Mouse (Mus musculus) hindbrain, embryonic 12.5 days (tissue): Measurements from ENCODE around the gene Arntl. TPM values are rescaled to one million over a fixed set of nuclear protein-coding genes. Genes with fewer than 3 reads are reported as not detected.

ENCODE experiments used
- ATAC-seq: fragments of 200-750 bp; cut with Nextera tagmentation; 2 replicates; pipeline ENCODE4 v1.8.0; 2017; ENCODE audit warnings: moderate TSS enrichment; ENCODE audit not compliant: low FRiP score
- H3K27ac ChIP-seq: fragments of 300-500 bp; sonication (generic); 2 replicates; pipeline ENCODE4 v1.5.1; 2016; ENCODE audit warnings: mild to moderate bottlenecking
- H3K27me3 ChIP-seq: fragments of 300-500 bp; sonication (generic); 2 replicates; pipeline ENCODE4 v1.6.1; 2016; ENCODE audit warnings: mild to moderate bottlenecking
- H3K36me3 ChIP-seq: fragments of 300-500 bp; sonication (generic); 2 replicates; pipeline ENCODE4 v1.6.1; 2016; ENCODE audit warnings: mild to moderate bottlenecking
- H3K4me1 ChIP-seq: fragments of 300-500 bp; sonication (generic); 2 replicates; pipeline ENCODE4 v1.6.1; 2016
- H3K4me2 ChIP-seq: fragments of 300-500 bp; sonication (generic); replicated peaks from 2 replicates; pipeline ENCODE4 v1.6.1; 2016; ENCODE audit warnings: mild to moderate bottlenecking
- H3K4me3 ChIP-seq: fragments of 300-500 bp; sonication (generic); 2 replicates; pipeline ENCODE4 v1.5.1; 2016; ENCODE audit warnings: mild to moderate bottlenecking
- H3K9ac ChIP-seq: fragments of 300-500 bp; sonication (generic); 2 replicates; pipeline ENCODE4 v1.6.1; 2016; ENCODE audit warnings: mild to moderate bottlenecking, moderate library complexity
- H3K9me3 ChIP-seq: fragments of 300-500 bp; sonication (generic); replicated peaks from 2 replicates; pipeline ENCODE4 v1.6.1; 2016; ENCODE audit warnings: mild to moderate bottlenecking
- WGBS: fragments of 180-500 bp; shearing (Covaris S2); methylation state at CpG from one replicate; pipeline ENCODE4 v1.1.7; 2016; 5-methylcytosine and 5-hydroxymethylcytosine counted together
- polyA plus RNA-seq: library from polyadenylated mRNA; unstranded; fragments of >200 nt; fragmentation: Nextera tagmentation; extraction: Ambion mirVana; gene quantifications from 2 replicates; pipeline ENCODE4 v1.2.1, GENCODE M21; 2016

Arntl gene
- polyA plus RNA-seq, 1 experiment from 2014 or later = 9.5 TPM

DNA sequence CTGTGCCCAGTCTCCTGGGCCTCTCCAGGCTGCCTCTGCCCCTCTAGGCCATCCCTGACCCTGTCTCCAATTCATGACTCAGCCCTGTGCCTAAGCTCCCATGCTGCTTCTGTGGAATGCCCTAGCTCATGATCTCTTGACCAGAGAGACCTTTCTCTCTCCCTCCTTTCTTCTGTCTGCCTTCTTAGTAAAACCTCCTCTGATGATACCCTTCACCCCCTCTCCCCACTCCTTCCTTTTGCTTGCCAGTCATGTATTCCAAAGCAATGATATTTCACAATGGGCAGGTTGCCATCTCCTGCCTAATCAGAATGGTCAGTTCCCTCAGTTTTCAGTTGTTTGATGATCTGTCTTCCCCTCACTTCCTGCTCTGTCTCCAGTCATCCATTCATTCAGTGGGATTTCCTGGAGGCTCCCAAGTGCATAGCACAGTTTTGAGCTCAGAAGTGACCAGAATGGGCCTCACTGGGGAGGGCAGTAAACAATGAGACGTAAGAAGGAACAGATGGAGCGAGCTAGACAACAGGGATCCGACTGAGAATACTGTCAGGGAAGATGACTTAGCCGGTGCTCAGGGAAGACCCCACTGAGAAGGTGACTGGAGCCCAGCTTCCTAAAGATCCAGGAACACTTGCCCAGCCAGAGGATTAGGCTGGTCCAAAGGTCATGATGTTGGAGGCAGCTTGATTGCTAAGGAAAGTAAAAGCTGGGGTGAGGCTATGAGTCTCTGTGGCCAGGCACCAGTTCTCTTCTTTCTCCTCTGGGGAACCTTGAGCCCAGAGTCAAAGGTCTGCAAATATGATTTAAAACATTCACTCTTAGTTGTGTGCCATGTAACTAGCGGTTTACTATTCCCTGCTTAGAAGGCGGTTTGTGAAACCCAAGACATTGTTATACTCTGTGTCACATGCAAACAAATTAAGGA is 7.2 kb downstream of the Arntl start:
- Histone ChIP-seq H3K4me1 (0 out of 2 replicates have a peak, but pooled peaks cover 5% of the 10 kb centered on the region), H3K4me3 (no peak overlapping the region), H3K27ac (no peak overlapping the region), H3K4me2 (no peak overlapping the region), H3K9ac (no peak overlapping the region), H3K27me3 (peaks cover 20% of the 10 kb centered on the region), H3K36me3 (no peaks in the 10 kb centered on the region), H3K9me3 (no peaks in the 10 kb centered on the region)
- 47% methylated on average over 6 of the region's 6 CpGs for WGBS
- no peak for ATAC-seq

GRCm38 (mm10) chr7:113216152-113216551 is 8.9 kb downstream of the Arntl start:
- ATAC-seq = no peak
- Histone ChIP-seq H3K4me2 (no peak overlapping the region), H3K4me3 (no peak overlapping the region), H3K27ac (no peak overlapping the region), H3K9ac (no peak overlapping the region), H3K4me1 (0 out of 2 replicates have a peak, but pooled peaks cover 5% of the 10 kb centered on the region), H3K27me3 (0 out of 2 replicates have a peak, but pooled peaks cover 6% of the 10 kb centered on the region), H3K9me3 (no peaks in the 10 kb centered on the region), H3K36me3 (no peaks in the 10 kb centered on the region)
- WGBS = 64% methylated on average over 8 of the region's 8 CpGs

DNA sequence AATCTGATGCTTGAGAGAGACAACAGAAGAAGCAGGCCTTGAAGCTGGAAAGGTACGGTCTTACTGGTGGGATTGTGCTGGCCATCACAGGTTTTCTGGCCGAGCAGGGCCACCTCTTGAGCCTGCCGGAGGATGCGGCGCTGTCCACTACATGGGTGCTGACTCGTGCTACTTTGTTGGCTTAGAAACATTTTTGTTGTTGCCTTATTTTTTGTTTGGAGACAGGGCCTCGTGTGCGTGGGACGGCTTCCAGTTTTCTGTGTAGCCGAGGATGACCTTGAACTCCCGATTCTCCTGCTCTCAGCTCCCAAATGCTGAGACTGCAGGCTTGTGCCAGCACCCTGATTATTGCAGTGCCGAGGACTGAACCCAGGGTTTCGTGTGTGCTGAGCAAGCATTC is 12.2 kb downstream of the Arntl start:
- Histone ChIP-seq H3K27me3 (no peaks in the 10 kb centered on the region), H3K36me3 (no peaks in the 10 kb centered on the region), H3K27ac (no peak overlapping the region), H3K9ac (no peak overlapping the region), H3K4me1 (0 out of 2 replicates have a peak, but pooled peaks cover 3% of the 10 kb centered on the region), H3K4me3 (no peak overlapping the region), H3K9me3 (no peaks in the 10 kb centered on the region), H3K4me2 (no peak overlapping the region)
- no peak for ATAC-seq
- WGBS = 71% methylated on average over 13 of the region's 13 CpGs

GRCm38 (mm10) chr7:113219864-113220263 is 12.6 kb downstream of the Arntl start:
- Histone ChIP-seq H3K36me3 (no peaks in the 10 kb centered on the region), H3K4me2 (no peak overlapping the region), H3K4me1 (no peaks in the 10 kb centered on the region), H3K27ac (no peak overlapping the region), H3K9ac (no peak overlapping the region), H3K9me3 (no peaks in the 10 kb centered on the region), H3K4me3 (no peak overlapping the region), H3K27me3 (no peaks in the 10 kb centered on the region)
- ATAC-seq = no peak
- WGBS = 84% methylated on average over 3 of the region's 3 CpGs

DNA sequence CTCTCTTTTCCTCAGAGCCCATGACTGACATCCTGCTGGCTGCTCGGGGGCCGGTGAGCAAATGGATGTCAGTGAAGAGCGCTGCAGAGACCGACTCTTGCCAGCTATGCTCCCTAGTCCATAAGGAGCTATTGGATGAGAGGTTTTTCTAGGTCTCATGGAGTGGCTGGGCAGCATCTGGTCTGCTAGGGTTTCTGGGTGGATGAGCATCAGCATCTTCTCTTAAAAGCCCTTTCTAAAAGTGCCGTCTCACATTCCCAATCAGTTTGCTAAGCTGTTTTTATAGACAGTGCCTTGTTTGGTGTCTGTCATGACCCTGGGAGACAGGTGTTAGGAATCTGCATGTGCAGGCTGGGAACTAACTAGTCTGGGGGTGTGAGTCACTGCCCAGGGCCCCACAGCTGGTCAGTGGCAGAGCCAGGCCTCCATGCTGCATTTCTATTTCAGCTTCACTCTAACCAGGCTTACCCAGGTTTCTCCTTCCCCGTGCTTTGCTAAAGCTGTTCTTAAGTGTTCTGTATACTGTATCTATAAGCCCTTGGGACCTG is 13.5 kb downstream of the Arntl start:
- ATAC-seq = no peak

DNA sequence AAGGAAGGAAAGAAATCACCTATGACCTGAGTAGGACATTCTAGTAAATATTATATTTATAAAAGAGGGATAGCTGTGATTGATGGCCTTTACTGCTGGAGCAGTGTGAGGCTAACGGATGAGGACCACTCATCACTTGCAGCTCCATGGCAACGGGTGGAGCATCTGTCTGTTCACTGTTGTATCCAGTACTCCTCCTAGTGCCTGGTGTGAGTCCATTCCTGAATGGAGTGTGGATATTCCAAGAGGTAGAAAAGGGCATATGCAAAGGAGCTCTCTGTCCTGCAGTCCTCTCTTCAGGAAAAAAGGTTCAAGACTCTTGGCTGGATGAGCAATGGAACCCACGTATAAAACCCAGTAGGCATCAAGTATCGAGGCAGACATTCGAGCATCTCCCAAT is 15.6 kb downstream of the Arntl start:
- WGBS = 74% methylated on average over 5 of the region's 5 CpGs
- H3K27me3 ChIP-seq = no peaks in the 10 kb centered on the region
- no peaks in the 10 kb centered on the region for H3K36me3 ChIP-seq
- H3K4me1 ChIP-seq = no peaks in the 10 kb centered on the region
- no peak overlapping the region for H3K4me3 ChIP-seq
- no peak overlapping the region for H3K4me2 ChIP-seq
- H3K9me3 ChIP-seq = no peaks in the 10 kb centered on the region
- no peak for ATAC-seq
- no peak overlapping the region for H3K9ac ChIP-seq
- no peak overlapping the region for H3K27ac ChIP-seq

More for the DNA sequence above, 13.5 kb downstream of the Arntl start:
- no peak overlapping the region for H3K27ac ChIP-seq
- no peaks in the 10 kb centered on the region for H3K27me3 ChIP-seq
- H3K4me2 ChIP-seq = no peak overlapping the region
- WGBS = 66% methylated on average over 6 of the region's 6 CpGs
- no peaks in the 10 kb centered on the region for H3K9me3 ChIP-seq
- no peaks in the 10 kb centered on the region for H3K36me3 ChIP-seq
- H3K4me3 ChIP-seq = no peak overlapping the region
- H3K4me1 ChIP-seq = no peaks in the 10 kb centered on the region
- no peak overlapping the region for H3K9ac ChIP-seq

DNA sequence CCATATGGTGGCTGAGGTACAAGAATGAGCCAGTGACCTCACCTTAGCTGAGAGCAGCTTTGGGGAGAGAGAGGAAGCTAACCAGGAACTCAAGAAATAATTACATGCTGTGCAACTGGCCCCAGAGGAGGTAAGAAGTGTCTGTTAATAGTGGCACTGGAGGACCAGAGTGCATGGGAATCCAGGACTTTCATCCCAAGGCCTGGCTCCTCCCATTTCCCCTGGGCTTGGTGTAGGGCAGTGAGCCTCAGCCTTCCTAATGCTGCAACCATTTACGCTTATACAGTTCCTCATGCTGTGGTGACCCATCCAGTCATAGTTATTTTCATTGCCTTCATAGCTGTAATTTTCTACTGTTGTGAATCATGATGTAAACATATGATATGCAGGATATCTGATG is 17.4 kb downstream of the Arntl start:
- H3K4me3 ChIP-seq = no peak overlapping the region
- 83% methylated on average over 1 of the region's 1 CpGs for WGBS
- ATAC-seq = no peak

DNA sequence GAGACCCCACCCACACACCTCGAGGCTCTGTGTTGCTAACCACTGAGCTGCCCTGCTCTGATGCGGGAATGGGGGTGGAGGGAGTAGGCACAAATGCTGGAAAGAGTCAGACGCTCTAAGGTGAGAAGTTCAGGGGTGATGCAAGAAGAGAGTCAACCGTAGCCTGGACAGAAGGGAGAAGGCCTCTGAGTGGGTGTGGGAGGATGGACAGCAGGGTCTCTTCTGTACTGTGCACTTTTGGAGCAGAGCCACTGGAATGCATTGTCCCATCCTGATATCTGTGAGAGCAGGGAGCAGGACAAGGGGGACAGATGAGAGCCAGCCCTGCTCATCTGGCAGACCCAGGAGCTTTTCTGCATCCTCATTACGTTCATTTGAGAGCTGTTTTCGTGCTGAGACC is 21.2 kb downstream of the Arntl start:
- H3K4me1 ChIP-seq = no peaks in the 10 kb centered on the region
- H3K27me3 ChIP-seq = no peaks in the 10 kb centered on the region
- H3K4me2 ChIP-seq = no peak overlapping the region
- H3K9me3 ChIP-seq = no peaks in the 10 kb centered on the region
- WGBS = 79% methylated on average over 6 of the region's 6 CpGs
- H3K4me3 ChIP-seq = no peak overlapping the region
- no peak overlapping the region for H3K9ac ChIP-seq
- no peak overlapping the region for H3K27ac ChIP-seq
- H3K36me3 ChIP-seq = no peaks in the 10 kb centered on the region
- no peak for ATAC-seq

More for the DNA sequence above, 17.4 kb downstream of the Arntl start:
- no peaks in the 10 kb centered on the region for H3K9me3 ChIP-seq
- no peaks in the 10 kb centered on the region for H3K36me3 ChIP-seq
- H3K27me3 ChIP-seq = no peaks in the 10 kb centered on the region
- H3K27ac ChIP-seq = no peak overlapping the region
- H3K4me2 ChIP-seq = no peak overlapping the region
- no peaks in the 10 kb centered on the region for H3K4me1 ChIP-seq
- H3K9ac ChIP-seq = no peak overlapping the region

DNA sequence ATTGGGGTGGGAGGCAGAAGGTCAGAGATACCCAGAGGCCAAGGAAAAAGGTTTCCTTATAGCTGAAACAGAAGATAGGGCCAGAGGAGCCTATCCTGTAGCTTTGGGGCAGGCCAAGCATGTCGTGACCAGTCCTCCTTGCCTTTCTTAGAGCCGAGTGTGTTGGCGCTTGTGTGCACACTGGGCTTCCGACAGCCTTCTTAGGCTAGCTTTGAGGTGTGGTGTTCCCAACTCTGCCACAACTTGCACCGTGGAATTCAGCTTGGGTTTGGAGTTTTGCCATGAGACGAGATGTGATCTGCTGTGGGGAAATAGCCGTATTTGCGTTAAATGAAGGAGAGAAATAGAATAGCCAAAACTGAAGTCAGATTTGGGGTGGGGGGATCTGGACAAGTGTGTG is 28.9 kb downstream of the Arntl start:
- ATAC-seq = no peak
- WGBS = 93% methylated on average over 8 of the region's 8 CpGs
- Histone ChIP-seq H3K27ac (no peak overlapping the region), H3K4me1 (no peaks in the 10 kb centered on the region), H3K36me3 (no peaks in the 10 kb centered on the region), H3K27me3 (no peaks in the 10 kb centered on the region), H3K9me3 (no peaks in the 10 kb centered on the region), H3K9ac (no peak overlapping the region), H3K4me2 (no peak overlapping the region), H3K4me3 (no peak overlapping the region)

GRCm38 (mm10) chr7:113238365-113238764 is 31.1 kb downstream of the Arntl start:
- no peaks in the 10 kb centered on the region for H3K36me3 ChIP-seq
- no peak overlapping the region for H3K4me3 ChIP-seq
- peaks cover 6% of the 10 kb centered on the region for H3K4me1 ChIP-seq
- no peak for ATAC-seq
- no peaks in the 10 kb centered on the region for H3K27me3 ChIP-seq
- no peak overlapping the region for H3K4me2 ChIP-seq
- WGBS = 76% methylated on average over 6 of the region's 6 CpGs
- no peak overlapping the region for H3K27ac ChIP-seq
- H3K9me3 ChIP-seq = no peaks in the 10 kb centered on the region
- H3K9ac ChIP-seq = no peak overlapping the region

DNA sequence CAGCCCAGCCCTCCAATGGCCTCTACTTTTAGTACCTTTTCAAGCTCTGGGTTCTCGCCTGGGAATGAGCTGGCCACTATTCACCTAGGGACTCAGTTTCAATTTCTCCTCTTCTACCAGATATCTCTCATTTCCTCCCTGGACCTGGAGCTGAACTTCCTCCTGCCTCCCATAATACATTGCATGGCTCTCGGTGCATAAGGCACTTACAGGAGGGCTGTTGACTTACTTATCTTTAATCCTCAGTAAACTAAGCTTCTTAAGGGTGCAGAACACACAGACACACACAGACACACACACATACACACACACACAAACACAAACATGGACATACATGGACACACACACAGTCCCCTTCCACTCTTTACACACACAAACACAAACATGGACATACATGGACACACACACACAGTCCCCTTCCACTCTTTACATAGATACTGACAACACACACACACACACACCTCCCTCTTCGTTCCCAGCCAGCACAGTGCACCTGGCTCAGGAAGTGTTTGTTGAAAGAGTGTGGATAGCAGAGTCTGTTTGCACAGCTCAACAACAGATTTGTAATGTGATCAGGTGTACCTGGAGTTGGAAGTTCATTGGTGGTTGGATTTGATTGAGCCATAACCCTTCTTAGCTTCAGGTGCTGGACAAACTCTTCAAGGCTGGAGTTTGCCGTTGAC is 32.3 kb downstream of the Arntl start:
- Histone ChIP-seq H3K4me3 (no peak overlapping the region), H3K27ac (no peak overlapping the region), H3K4me2 (no peak overlapping the region), H3K4me1 (peaks cover 6% of the 10 kb centered on the region), H3K9ac (no peak overlapping the region), H3K27me3 (no peaks in the 10 kb centered on the region), H3K9me3 (no peaks in the 10 kb centered on the region), H3K36me3 (no peaks in the 10 kb centered on the region)
- WGBS = 83% methylated on average over 4 of the region's 4 CpGs
- ATAC-seq = no peak

- no peak overlapping the region for H3K4me3 ChIP-seq
- no peak overlapping the region for H3K4me2 ChIP-seq
- no peak for ATAC-seq
- WGBS = 100% methylated on average over 1 of the region's 1 CpGs
- no peaks in the 10 kb centered on the region for H3K27me3 ChIP-seq
- H3K9ac ChIP-seq = no peak overlapping the region
- no peaks in the 10 kb centered on the region for H3K36me3 ChIP-seq
- H3K9me3 ChIP-seq = no peaks in the 10 kb centered on the region
- H3K4me1 ChIP-seq = peaks cover 6% of the 10 kb centered on the region
- H3K27ac ChIP-seq = no peak overlapping the region
Observed at GRCm38 (mm10) chr7:113240438-113240837, 33.2 kb downstream of the Arntl start.
